Mouse (Mus musculus) spleen, adult 18-20 months (tissue): ENCODE measurements around the gene Fam126a.
"Not testable (repeated sequence)": the region's sequence is repeated elsewhere in the genome, so short reads cannot be mapped to it uniquely, and the experiment has no call there.

ENCODE experiments used
- DNase-seq, 2 experiments: peaks; one replicate each; pipeline ENCODE4 v3.0.0; 2022; ENCODE audit warnings: mixed read lengths in 2 of 2

Fam126a gene

DNA sequence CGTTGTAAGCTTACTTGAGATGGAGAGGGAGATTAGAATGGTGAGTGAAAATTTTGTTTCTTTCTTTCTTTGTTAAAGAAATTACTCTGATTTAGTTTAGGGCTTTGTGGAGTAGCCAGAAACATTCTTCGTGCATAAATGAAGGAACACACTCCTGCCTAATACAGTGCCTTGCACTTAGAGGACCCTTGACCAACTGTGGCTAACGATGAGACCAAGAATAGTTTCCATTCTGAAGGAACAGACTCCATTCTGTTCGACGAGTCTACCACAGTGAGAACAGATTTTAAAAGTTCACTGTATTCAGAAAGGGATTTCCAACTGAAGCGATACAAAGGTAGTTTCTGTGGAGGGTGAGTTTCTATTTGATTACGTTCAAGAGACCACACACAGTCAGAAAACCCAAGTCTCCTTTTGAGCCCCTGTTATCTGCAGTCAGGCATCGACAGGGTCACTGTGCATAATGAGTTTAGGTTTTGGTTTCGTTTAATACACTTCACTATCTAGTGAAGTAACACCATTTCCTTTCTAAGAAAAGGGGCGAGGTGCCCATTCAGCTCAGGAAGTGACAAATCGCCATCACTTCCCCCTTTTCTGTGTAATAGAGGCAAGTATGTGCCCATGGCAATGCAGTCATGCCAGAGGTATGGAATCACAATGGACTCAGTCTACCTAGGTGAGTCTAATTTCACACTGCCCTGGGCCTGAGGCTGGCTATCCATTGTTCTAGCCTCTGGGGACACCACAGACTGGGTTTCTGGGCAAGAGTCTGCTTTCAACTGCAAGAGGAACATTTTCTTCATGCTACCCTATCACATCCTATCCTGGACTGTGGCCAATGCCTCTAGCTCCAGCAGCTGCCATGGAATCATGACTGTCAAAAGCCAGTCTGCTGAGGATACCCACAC, 136.4 kb downstream of the Fam126a start:
- peak in 1 of 2 experiments; percentile 29 for DNase-seq

DNA sequence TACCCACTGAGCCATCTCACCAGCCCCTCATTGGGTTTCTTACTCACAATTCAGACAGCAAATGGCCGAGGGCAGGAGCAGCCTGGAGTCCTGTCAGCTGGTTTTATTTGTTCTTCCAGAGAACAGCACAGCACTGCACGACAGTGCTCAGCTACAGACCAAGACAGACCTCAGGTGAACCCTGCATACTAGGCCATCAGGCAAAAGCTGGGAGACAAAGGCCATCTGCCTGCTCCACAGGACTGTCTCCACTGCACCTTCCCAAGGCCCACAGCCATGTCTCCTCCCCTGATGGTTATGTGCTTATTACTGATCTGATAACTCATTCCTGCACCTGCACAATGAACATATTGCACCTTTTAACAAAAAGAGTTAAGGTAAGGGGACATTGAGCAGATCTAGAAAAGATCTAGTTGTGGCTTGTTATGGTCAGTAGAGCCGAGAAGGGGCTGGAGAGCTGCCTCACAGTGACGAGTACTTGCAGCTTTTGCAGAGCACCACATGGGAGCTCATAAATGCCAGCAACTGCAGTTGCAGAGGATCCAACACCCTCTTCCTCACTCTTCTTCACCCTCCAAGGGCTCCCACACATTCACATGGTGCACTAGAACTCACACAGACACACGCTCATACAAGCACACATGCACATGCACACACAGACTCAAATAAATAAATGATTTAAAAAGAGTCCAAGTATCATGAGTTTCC, 137.2 kb downstream of the Fam126a start:
- DNase-seq, result no peak

DNA sequence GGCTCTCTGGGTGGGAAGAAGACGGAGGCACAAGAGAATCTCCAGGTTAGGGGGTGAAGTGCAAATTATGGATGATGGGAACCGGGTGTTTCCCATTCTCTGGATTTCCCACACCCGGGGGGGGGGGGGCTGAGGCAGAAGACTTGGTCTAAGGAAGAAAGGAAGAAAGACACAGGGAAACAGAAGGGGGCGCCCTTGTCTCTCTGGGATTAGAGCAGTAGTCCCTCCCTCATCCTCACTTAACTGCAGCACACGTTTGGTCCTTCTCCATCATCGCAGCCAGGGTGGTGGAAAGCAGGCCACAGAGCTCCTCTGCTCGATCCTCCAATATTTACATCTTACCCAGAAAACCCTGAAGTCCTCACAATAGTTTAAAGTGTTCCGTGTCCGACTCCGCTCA, 139.8 kb downstream of the Fam126a start:
- DNase-seq, result peak in 1 of 2 experiments; percentile 70

DNA sequence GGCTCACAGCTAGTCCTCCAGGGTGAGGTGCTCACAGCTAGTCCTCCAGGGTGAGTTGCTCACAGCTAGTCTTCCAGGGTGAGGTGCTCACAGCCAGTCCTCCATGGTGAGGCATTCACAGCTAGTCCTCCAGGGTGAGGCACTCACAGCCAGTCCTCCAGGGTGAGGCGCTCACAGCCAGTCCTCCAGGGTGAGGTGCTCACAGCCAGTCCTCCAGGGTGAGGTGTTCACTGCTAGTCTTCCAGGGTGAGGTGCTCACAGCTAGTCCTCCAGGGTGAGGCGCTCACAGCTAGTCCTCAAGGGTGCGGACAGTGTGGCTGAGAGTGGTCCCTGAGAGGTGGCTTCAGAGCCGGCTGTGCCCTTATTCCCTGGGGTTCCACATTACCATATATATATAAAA, 141.0 kb downstream of the Fam126a start:
- DNase-seq, result no peak

DNA sequence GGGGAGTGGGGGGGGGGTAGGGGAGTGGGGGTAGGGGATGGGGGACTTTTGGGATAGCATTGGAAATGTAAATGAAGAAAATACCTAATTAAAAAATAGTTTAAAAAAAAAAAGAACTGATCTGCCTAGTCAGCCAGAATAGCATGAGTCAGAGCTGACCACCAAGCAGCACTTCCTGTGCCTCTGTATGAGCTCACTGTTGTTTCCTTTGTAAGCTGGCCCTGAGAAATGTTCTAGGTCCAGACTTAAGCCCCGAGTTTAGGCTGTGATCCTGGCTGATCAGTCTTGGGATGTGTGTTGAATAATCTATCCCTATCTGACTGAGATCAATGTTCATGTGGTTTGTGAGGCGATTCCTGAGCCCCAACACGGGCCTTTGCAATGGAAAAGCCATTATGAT, 143.4 kb downstream of the Fam126a start:
- DNase-seq, result no peak

DNA sequence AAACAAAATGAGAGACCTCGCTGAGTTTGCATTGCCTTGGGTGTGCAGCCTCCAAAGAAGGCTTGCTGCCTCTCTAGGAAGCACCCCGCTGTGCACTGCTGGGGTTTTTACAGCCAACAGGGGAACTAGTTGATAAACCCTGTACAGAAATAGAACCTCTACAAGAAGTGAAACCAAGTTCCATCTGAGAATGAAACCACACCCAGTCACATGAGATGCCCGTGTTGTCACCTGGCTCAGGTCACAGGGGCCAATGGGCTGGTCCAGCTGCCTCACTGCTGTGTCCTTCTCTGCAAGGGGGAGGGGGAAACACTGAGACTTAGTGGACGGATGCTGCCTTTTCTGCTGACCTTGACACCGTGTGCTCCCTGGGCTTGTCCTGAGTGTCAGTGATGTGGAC, 156.0 kb downstream of the Fam126a start:
- DNase-seq, result peak; percentile 50 to 59

DNA sequence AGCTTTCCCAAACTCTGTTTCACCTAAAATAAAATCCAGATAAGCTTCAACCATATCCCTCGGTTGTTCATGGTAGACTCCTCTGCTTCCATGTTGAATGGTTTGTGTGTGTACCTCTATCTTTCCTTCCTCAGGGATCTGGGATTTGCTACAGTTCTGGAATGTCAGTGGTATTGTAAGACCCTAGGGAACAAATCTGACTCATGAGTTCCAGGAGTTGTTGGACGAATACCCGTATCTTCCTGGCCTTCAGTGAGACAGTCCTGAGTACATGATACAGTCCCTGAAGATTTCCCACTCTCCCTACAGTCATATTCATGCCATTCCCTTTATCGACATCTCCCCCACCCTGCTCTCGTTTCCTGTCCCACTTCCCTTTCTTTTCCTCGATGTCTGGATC, 157.9 kb downstream of the Fam126a start:
- no peak for DNase-seq

DNA sequence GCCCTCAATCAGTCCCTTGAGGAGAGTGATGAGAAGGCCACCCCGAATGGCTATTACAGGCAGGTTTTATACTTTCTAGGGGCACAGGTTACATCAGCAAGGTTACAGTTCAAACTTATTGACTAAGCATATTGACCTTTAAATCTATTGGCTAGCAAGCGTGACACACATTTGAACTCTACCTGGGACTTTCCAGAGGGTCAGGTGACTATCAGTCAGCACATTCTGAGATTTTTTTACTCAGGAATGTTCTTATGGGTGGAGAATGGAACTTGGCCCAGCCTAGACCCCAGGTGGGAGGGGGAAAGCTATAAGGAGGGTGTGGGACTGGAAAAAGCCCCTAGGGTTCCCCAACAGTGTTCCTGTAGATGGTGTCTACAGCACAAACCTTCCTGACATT, 159.2 kb downstream of the Fam126a start:
- DNase-seq, result not testable (repeated sequence)

DNA sequence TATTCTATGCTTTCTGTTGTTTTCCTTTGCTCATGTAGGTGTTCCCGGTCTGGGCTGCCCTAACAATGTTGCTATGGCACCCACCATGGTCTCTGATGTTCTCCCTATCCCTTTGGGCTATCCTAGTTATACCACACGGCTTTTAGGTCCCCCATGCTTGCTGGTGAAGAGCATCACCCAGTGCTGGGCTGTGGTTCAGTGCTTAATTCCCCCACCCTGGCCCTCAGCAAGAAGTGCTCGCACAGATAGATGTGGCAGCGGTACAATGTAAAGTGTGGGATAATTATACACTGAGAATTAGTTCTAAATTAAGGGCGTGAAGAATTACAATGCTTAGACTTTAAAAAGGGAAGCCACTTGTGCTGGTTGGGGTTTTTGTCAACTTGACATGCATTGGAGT, 164.5 kb downstream of the Fam126a start:
- no peak for DNase-seq
